Mouse (Mus musculus): ENCODE measurements around the gene Lin54.

Gene Lin54

DNA sequence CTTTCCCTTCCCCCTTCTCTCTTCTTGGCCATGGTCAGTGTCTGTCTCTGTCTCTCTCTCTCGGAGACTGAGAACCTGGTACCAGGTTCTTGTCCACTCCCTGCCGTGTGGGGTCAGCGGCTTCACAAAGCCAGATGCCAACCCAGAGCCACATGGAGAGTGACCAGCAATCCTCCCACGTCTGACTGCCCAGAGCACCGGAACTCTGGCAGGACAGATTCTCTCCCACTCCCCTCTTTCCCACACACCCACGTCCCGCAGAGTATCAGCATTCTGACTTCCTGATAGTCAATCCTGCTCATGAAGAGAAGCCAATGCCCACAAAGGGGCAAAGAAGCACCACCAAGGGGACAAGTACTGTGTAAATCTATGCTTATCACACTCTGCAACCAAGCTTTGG, 76.8 kb downstream of the Lin54 start:
- DNase-seq (ENCODE audit: low read depth, low spot score) = no peak

DNA sequence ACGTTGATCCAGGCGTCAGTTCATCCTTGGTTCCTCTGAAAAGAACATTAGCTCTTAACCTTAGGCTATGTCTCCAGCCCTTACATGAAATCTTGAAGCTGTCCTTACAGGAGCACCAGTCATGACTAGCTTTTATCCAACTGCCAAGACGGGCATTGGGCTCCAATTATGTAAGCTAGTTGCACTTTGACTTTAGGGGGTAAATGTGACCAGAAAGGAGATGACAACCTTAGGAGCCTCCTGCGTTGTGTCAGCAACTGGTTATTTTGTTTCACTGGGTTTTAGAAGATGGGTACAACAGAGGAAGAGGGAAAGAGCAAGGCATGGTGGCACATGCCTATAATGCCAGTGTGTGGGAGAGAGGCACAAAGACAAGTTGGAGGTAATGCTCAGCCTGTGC, 81.6 kb downstream of the Lin54 start:
- DNase-seq (ENCODE audit: low read depth, low spot score) = no peak

DNA sequence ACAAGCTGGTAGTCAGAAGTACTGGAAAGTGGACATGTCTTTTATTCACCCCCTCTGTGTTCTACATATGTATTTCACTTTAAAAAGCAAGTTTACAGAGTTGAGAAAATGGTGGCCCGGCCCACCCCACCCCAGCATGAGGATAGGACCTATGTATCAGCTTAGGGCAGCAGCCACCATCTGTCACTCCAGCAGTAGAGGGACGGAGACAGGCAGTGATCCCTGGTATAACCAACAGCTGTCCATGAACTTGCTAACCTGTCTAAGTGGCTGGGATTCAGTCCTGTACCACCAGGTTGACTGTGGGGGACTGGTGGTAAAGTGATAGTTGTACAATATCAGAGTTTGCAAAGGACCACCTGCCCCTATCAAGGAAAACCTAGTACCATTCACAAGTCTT, 82.4 kb downstream of the Lin54 start:
- no peak for DNase-seq (ENCODE audit: low read depth, low spot score)

- DNase-seq (ENCODE audit: low read depth, low spot score) = peak; percentile 94
Observed at GRCm38 (mm10) chr5:100415761-100416590, 84.5 kb downstream of the Lin54 start, which contains the start of gene Sec31a. Gene Sec31a (minus strand): TSS chr5:100416234.

DNA sequence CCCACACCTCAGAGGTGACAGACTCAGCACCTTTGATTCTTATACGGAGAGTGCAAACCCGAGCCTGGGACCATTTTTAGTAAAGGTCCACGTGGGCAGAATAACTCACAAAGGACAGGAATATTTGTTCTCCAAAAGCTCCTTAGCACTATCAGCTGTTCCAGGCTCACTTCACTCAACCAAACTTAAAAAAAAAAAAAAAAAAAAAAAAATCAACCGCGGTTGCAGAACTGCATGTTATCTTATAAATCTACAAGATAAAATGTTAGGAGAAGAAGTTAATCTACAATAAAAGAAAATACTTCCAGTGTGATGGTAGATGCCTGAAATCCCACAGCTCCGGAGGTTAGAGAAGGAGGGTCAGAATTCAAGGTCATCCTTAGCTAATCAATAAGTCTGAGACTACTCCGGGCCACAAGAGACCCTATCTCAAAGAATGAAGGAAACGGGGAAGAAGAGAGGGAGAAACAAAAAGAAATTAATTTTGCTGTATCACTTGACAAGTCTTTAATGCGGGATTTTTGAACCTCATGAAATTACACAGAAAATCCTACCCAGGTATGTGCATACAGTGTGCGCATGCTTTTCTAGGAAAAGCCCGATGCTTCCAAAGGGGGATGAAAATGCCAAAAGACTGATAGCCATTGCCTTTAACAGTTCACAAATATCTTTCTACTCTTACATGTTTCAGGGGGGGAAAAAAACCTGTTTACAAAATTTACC, 85.8 kb downstream of the Lin54 start:
- DNase-seq (ENCODE audit: low read depth, low spot score) = no peak

DNA sequence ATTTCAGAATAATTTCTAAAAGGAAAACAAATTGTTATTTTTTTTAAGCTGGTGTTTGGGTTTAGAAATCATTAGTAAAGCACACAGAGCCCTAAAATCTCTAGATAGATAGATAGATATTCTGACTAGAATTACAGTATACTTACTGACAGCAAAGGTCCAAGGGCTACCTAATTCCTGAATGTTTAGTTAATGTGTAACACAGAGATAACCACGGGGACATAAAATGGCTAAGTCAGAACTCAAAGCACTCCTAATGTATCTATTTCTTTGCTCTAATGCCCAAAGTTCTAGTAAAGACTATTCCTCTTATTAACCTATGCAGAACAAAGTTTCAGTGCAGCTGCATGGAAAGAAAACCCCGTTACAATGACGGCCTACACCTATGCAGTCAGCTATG, 87.6 kb downstream of the Lin54 start:
- DNase-seq (ENCODE audit: low read depth, low spot score) = no peak

DNA sequence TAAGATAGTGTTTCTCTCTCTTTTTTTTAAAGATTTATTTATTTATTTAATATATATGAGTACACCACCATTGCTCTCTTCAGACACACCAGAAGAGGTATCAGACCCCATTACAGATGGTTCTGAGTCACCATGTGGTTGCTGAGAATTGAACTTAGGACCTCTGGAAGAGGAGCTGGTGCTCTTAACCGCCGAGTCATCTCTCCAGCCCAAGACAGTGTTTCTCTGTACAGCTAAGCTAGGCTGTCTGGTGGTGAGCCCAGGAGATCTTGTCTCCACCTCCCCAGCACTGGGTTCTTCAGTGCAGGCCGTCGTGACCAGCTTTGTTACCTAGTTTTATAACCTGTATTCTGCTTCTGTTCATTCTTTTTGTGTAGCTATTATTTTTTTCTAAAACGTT, 90.2 kb downstream of the Lin54 start:
- no peak for DNase-seq (ENCODE audit: low read depth, low spot score)

DNA sequence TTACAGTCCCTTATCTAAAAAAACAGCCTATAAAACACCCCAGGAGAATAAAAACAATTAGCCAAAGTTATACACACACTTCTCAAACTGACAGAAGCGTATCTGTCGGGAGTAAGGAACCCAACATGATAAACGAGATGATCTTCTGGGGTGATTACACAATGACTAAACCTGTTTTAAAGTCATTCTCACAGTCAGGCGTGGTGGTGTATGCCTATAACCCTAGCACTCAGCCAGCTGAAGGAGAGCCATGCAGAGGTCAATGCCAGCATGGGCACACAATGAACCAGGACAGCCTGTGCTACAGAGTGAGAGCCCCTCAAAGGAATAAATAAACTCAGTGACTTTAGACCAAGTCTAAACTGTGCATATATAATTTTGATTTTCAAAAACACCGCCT, 92.0 kb downstream of the Lin54 start:
- DNase-seq (ENCODE audit: low read depth, low spot score) = no peak

GRCm38 (mm10) chr5:100396753-100397152, 103.7 kb downstream of the Lin54 start:
- no peak for DNase-seq (ENCODE audit: low read depth, low spot score)

DNA sequence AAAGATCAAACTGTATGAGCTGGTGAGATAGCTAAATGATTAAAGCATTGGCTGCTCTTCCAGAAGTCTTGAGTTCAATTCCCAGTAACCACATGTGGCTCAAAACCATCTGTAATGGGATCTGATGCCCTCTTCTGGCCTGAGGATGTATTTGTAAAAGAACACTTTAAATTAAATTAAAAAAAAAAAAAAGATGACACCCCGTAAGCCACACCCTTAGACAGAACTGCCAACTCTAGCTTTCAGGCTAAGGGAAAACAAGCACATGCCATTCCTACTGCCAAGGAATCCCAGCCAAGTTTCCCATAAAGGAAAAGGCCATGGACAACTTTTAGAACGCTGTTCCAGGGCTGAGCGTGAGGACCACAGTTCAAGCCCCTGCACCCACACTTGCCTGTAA, 106.8 kb downstream of the Lin54 start:
- no peak for DNase-seq (ENCODE audit: low read depth, low spot score)

GRCm38 (mm10) chr5:100392436-100392955, 107.9 kb downstream of the Lin54 start:
- DNase-seq (ENCODE audit: low read depth, low spot score) = no peak

Data from telencephalon, adult 2 months (tissue).